Mouse (Mus musculus): ENCODE measurements at regions not wholly inside any gene's neighbourhood (a gene's known extent, or its start where the extent isn't known, plus 50 kb on each side); places are given as distances from the start of the nearest gene placed in this dataset.
"Not testable (repeated sequence)": the region's sequence is repeated elsewhere in the genome, so short reads cannot be mapped to it uniquely, and the experiment has no call there.

DNA sequence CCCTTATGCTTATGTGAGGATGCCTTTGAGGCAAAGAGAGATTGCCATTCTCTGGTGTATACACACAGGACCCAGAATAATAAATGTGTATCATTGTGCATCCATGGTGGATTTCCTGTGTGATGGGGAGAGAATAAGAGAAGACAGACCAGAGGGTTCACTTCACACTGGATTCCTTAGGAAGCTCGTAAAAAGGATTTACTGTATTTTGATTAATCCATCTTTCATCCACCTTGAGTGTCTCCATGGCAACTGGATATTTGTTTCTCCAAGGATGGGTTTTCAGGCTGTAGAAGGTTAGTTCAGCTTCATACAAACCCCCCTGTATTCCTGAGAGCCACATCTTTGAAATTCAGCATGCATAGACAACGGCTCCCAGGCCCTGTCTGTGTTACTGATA lies 113.7 kb downstream of the Akr1d1 start:
- no peak overlapping the region for H3K27ac ChIP-seq (ENCODE audit: control insufficient read depth, insufficient read depth, low read depth, low read length, poor library complexity)
- 83% methylated on average over 2 of the region's 2 CpGs for whole genome bisulfite sequencing
- TF ChIP-seq POLR2A (IDR thresholded peaks at IDR 0.05; ENCODE audit: borderline replicate concordance, control insufficient read depth, low read depth, low read length) (no peak), CTCF (IDR thresholded peaks at IDR 0.05; ENCODE audit: control insufficient read depth, insufficient read depth, low read length) (no peak)
- no peaks in the 10 kb centered on the region for H3K4me1 ChIP-seq (ENCODE audit: control insufficient read depth, insufficient read depth, low read length)
- H3K4me3 ChIP-seq (replicated peaks; ENCODE audit: control insufficient read depth, low read depth, low read length), result no peak overlapping the region

DNA sequence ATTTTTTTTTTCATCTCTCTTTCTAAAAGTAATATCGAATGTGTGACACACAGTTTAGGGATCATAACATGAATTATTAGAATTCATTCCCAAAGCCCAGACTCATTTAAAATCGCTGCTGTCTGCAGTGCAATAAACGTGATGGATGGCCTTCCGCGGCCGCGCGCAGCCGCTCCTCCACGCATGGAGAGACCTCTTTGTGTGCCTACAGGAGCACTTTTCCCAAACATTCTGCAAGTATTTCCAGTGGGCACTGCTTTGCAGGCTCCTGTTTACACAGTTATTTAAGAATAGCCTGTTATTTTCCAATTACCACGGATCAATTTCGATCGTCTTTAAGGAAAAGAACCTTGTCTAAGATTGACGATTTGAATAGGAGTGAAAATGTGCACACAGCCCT lies 115.6 kb downstream of the Akr1d1 start:
- 86% methylated on average over 14 of the region's 14 CpGs for WGBS
- Histone ChIP-seq H3K4me1 (ENCODE audit: control insufficient read depth, insufficient read depth, low read length) (no peaks in the 10 kb centered on the region), H3K27ac (ENCODE audit: control insufficient read depth, insufficient read depth, low read depth, low read length, poor library complexity) (no peak overlapping the region; the same call in 1 of the 2 replicates), H3K4me3 (replicated peaks; ENCODE audit: control insufficient read depth, low read depth, low read length) (no peak overlapping the region)
- TF ChIP-seq POLR2A (IDR thresholded peaks at IDR 0.05; ENCODE audit: borderline replicate concordance, control insufficient read depth, low read depth, low read length), result no peak
- TF ChIP-seq CTCF (IDR thresholded peaks at IDR 0.05; ENCODE audit: control insufficient read depth, insufficient read depth, low read length), result no peak

DNA sequence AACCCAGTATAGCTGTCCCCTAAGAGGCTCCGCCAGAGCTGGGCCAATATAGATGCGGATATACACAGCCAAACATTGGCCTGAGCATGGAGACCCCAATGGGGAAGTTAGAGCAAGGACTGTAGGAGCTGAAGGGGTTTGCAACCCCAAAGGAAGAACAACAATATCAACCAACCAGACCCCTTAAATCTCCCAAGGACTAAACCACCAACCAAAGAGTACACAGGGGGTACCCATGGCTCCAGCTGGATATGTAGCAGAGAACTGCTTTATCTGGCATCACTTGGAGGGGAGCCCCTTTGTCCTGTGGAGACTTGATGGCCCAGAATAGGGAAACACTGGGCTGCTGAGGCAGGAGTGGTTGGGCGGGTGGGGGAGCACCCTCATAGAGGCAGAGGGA lies 127.3 kb downstream of the Akr1d1 start:
- 79% methylated on average over 3 of the region's 3 CpGs for WGBS
- H3K4me3 ChIP-seq (replicated peaks; ENCODE audit: control insufficient read depth, low read depth, low read length); H3K4me1 ChIP-seq (ENCODE audit: control insufficient read depth, insufficient read depth, low read length); H3K27ac ChIP-seq (ENCODE audit: control insufficient read depth, insufficient read depth, low read depth, low read length, poor library complexity): not testable (repeated sequence)

DNA sequence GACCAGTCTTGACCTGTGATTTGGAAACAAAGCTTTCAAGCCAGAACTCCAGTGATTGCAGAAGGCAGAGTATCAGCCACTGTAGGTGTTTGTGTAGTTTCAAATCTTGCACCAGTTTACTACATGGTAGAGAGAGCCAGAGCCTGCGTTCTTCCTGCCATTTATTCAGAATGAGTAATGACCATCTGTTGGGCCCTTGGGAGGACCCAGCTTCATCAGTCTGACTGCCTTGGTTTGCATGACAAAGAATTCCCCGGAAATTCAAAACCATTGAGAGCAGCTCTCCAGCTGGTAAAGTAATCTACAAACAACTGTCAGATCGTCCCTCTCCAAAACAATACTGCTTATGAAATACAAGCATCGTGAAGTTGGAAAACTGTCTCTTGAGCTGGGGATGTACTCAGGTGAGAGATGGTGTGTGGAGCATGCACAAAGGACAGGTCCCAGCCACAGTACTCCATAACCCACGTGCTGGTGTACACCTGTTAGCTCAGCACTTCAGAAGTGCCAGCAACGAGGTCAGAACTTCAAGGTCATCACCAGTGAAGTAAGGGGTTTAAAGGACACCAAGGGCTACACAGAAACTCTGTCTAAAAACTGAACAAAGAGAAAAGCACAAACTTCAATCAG lies 128.2 kb downstream of the Akr1d1 start:
- Histone ChIP-seq H3K4me1 (ENCODE audit: control insufficient read depth, insufficient read depth, low read length) (no peaks in the 10 kb centered on the region), H3K27ac (ENCODE audit: control insufficient read depth, insufficient read depth, low read depth, low read length, poor library complexity) (no peak overlapping the region), H3K4me3 (replicated peaks; ENCODE audit: control insufficient read depth, low read depth, low read length) (no peak overlapping the region)
- WGBS, result 74% methylated on average over 6 of the region's 6 CpGs
- no peak for TF ChIP-seq CTCF (IDR thresholded peaks at IDR 0.05; ENCODE audit: control insufficient read depth, insufficient read depth, low read length)
- TF ChIP-seq POLR2A (IDR thresholded peaks at IDR 0.05; ENCODE audit: borderline replicate concordance, control insufficient read depth, low read depth, low read length), result no peak

DNA sequence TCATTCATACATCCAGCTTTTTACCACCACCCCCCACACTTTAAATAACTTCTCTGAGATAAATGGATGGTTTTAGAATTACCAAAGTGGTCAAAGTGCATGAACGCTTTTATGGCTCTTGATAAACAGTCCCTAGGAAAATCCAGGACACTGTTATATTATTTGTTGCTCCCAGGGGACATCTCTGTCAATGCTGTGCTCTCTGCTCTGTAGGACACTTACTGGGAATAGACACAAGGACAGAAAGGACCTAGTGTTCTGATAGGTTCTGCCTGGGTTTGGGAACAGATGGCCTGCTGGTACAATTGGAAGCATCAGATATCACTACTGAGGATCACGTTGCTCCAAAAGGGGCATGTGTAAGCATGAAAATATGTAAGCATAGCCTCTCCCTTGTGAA lies 132.8 kb downstream of the Akr1d1 start:
- no peak overlapping the region for H3K4me3 ChIP-seq (replicated peaks; ENCODE audit: control insufficient read depth, low read depth, low read length)
- H3K4me1 ChIP-seq (ENCODE audit: control insufficient read depth, insufficient read depth, low read length), result no peaks in the 10 kb centered on the region
- TF ChIP-seq CTCF (IDR thresholded peaks at IDR 0.05; ENCODE audit: control insufficient read depth, insufficient read depth, low read length) (no peak), POLR2A (IDR thresholded peaks at IDR 0.05; ENCODE audit: borderline replicate concordance, control insufficient read depth, low read depth, low read length) (no peak)
- H3K27ac ChIP-seq (ENCODE audit: control insufficient read depth, insufficient read depth, low read depth, low read length, poor library complexity), result no peak overlapping the region
- 80% methylated on average over 2 of the region's 2 CpGs for WGBS

DNA sequence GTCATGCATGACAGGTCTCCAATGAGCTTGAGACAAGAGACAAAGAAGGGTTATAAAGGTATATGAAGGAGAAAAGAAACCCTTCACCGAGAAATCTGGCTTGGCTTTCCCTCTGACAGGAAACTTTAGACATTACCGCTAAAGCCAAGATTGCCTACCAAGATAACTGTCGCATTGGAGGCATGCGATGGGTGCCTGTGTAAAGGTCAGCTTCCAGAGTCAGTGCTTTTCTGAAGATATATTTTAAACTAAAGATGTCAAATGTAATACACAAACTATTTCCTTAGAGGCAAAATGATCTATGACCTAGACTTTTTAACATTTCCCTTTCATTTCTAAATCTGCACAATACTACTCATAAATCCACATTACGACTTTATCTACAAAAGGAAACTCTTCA lies 135.6 kb downstream of the Akr1d1 start:
- TF ChIP-seq CTCF (IDR thresholded peaks at IDR 0.05; ENCODE audit: control insufficient read depth, insufficient read depth, low read length) (no peak), POLR2A (IDR thresholded peaks at IDR 0.05; ENCODE audit: borderline replicate concordance, control insufficient read depth, low read depth, low read length) (no peak)

DNA sequence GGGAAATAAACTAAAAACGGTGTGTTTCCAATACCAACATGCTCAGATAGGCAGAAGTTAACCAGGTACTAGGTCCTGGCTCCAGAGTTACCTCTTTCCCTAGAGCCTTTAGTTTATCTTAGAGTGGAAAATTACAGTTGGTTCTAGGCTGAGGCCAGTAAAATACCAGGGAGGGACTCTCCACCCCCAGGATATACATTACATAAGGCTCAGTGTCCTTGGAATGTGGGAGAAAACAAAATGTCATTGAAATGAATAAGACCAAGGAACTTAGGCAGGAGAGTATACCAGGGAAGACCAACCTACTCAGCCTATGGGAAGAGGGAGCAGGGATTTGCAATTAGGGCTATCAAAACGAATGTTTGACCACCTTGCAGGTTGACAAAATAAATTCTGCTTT lies 139.4 kb downstream of the Akr1d1 start:
- no peak for TF ChIP-seq CTCF (IDR thresholded peaks at IDR 0.05; ENCODE audit: control insufficient read depth, insufficient read depth, low read length)
- TF ChIP-seq POLR2A (IDR thresholded peaks at IDR 0.05; ENCODE audit: borderline replicate concordance, control insufficient read depth, low read depth, low read length), result no peak
- H3K4me1 ChIP-seq (ENCODE audit: control insufficient read depth, insufficient read depth, low read length), result no peaks in the 10 kb centered on the region
- WGBS, result 60% methylated on average over 2 of the region's 2 CpGs
- no peak overlapping the region for H3K27ac ChIP-seq (ENCODE audit: control insufficient read depth, insufficient read depth, low read depth, low read length, poor library complexity)
- H3K4me3 ChIP-seq (replicated peaks; ENCODE audit: control insufficient read depth, low read depth, low read length), result no peak overlapping the region

More for the DNA sequence above, 135.6 kb downstream of the Akr1d1 start:
- Histone ChIP-seq H3K4me3 (replicated peaks; ENCODE audit: control insufficient read depth, low read depth, low read length) (no peak overlapping the region), H3K4me1 (ENCODE audit: control insufficient read depth, insufficient read depth, low read length) (no peaks in the 10 kb centered on the region), H3K27ac (ENCODE audit: control insufficient read depth, insufficient read depth, low read depth, low read length, poor library complexity) (no peak overlapping the region)
- WGBS, result 61% methylated on average over 5 of the region's 5 CpGs

DNA sequence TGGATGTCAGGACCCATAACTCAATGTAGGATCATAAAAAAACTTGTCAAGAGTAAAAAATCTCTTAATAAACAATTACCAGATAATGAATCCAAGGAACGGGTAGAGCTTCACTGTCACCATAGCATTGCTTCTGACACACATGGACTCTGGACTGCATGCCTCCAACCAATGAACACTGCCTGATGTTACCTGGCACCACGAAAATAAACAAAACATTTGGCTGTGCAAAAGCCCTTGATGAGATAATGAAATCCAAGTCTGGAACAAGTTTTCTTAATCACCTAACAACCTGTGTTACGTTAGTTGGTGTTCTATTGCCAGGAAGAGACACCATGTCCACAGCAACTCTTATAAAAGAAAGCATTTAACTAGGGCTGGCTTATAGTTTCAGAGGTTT lies 140.7 kb downstream of the Akr1d1 start:
- no peaks in the 10 kb centered on the region for H3K4me1 ChIP-seq (ENCODE audit: control insufficient read depth, insufficient read depth, low read length)
- no peak for TF ChIP-seq CTCF (IDR thresholded peaks at IDR 0.05; ENCODE audit: control insufficient read depth, insufficient read depth, low read length)
- no peak for TF ChIP-seq POLR2A (IDR thresholded peaks at IDR 0.05; ENCODE audit: borderline replicate concordance, control insufficient read depth, low read depth, low read length)
- 83% methylated on average over 3 of the region's 3 CpGs for WGBS
- H3K27ac ChIP-seq (ENCODE audit: control insufficient read depth, insufficient read depth, low read depth, low read length, poor library complexity), result no peak overlapping the region
- no peak overlapping the region for H3K4me3 ChIP-seq (replicated peaks; ENCODE audit: control insufficient read depth, low read depth, low read length)

DNA sequence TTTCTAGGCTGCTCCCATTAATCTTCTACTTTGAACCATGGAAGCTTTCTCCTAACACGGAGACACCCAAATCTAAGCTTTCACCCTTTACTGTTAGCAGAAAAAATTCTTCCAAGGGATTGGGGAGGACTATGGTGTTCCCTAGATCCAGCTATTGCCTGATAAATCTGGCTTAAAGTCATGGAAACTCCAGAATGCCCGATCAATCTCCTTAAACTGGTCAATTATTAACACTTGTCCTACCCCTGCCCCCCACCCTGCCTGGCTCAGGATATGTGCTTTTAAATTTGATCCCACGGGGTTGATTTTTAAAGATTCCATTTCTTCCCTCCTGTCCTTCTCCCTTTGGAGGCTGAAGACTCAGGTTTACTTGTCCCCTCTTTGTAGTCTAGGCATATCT lies 149.9 kb downstream of the Akr1d1 start:
- TF ChIP-seq POLR2A (IDR thresholded peaks at IDR 0.05; ENCODE audit: borderline replicate concordance, control insufficient read depth, low read depth, low read length), result no peak
- no peak for TF ChIP-seq CTCF (IDR thresholded peaks at IDR 0.05; ENCODE audit: control insufficient read depth, insufficient read depth, low read length)
- H3K4me3 ChIP-seq (replicated peaks; ENCODE audit: control insufficient read depth, low read depth, low read length), result no peak overlapping the region
- WGBS, result 72% methylated on average over 3 of the region's 3 CpGs
- H3K27ac ChIP-seq (ENCODE audit: control insufficient read depth, insufficient read depth, low read depth, low read length, poor library complexity), result no peak overlapping the region
- H3K4me1 ChIP-seq (ENCODE audit: control insufficient read depth, insufficient read depth, low read length), result no peaks in the 10 kb centered on the region

DNA sequence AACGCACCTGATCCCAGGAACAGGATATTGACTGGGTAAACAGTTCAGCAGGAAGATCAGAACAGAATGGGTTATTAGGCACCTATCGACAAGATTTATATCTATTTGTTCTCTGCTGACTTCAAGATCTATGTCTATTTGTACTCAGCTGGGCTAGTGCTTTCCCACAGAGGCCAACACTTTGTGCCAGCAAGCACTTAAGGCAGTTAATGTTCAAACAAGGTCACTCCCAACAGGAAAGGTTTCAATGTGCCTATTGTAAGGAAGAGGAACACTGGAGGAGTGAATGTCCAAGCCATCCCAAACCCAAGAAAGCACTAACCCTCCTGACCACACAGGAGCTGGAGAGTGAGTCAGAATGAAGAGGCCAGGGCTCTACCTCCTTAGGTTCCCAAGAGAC lies 151.4 kb downstream of the Akr1d1 start:
- H3K4me3 ChIP-seq (replicated peaks; ENCODE audit: control insufficient read depth, low read depth, low read length); H3K27ac ChIP-seq (ENCODE audit: control insufficient read depth, insufficient read depth, low read depth, low read length, poor library complexity); H3K4me1 ChIP-seq (ENCODE audit: control insufficient read depth, insufficient read depth, low read length): not testable (repeated sequence)
- WGBS, result 78% methylated on average over 2 of the region's 2 CpGs

All from bone marrow, adult 2 months (tissue).